Mouse (Mus musculus) liver, embryonic 18 days (tissue): ENCODE measurements around the gene Dcpp1. TPM values are rescaled to one million over a fixed set of nuclear protein-coding genes. Genes with fewer than 3 reads are reported as not detected.

Experiments used
- polyA plus RNA-seq: library from polyadenylated mRNA; depleted of rRNA; stranded (reverse); fragments of >200 nt; gene quantifications from 2 replicates; pipeline ENCODE4 v1.2.3, GENCODE M21; 2012; rRNA removed

Gene Dcpp1
- not detected in 2 replicates for polyA plus RNA-seq

GRCm38 (mm10) chr17:23880576-23880975 is at the start of gene Dcpp1, which contains the start of gene Dcpp2:
Dcpp1 (plus strand) TSS chr17:23880876.
Dcpp2 (plus strand) TSS chr17:23880880.

GRCm38 (mm10) chr17:23836006-23836575 is 44.6 kb upstream of the Dcpp1 start, which contains the start of gene Prss33:
Prss33 (minus strand) TSS chr17:23836056.

GRCm38 (mm10) chr17:23843812-23844273 is 36.8 kb upstream of the Dcpp1 start, which contains the start of the genes Prss32 and Prss41:
Prss32 (plus strand) TSS chr17:23843855.
Prss41 (minus strand) TSS chr17:23844172.

GRCm38 (mm10) chr17:23867756-23868155 is 12.9 kb upstream of the Dcpp1 start, which contains the start of gene Prss21:
Prss21 (plus strand) TSS chr17:23868056.

GRCm38 (mm10) chr17:23917158-23917557 is 36.5 kb downstream of the Dcpp1 start, which contains the start of gene Dcpp3:
Dcpp3 (plus strand) TSS chr17:23917458.

Other genes with a start within 250 kb of the Dcpp1 start
- 1.1 and 1.3 TPM in 2 replicates for gene Mmp25, start 235.6 kb upstream of the Dcpp1 start, polyA plus RNA-seq
- 0.07 and 0.11 TPM in 2 replicates for gene Bicdl2, start 220.4 kb upstream of the Dcpp1 start, polyA plus RNA-seq
- gene Hcfc1r1, start 207.3 kb upstream of the Dcpp1 start, polyA plus RNA-seq, result 15.2 and 19.3 TPM in 2 replicates
- 12.8 and 12.9 TPM in 2 replicates for gene Thoc6, start 207.0 kb upstream of the Dcpp1 start, polyA plus RNA-seq
- 4.9 TPM in 2 replicates for gene Tnfrsf12a, start 203.4 kb upstream of the Dcpp1 start, polyA plus RNA-seq
- gene Cldn6, start 201.6 kb upstream of the Dcpp1 start, polyA plus RNA-seq, result 2.8 and 3.0 TPM in 2 replicates
- gene Cldn9, start 196.8 kb upstream of the Dcpp1 start, polyA plus RNA-seq, result 0.05 TPM in 2 replicates
- gene 1520401A03Rik, start 158.1 kb upstream of the Dcpp1 start, polyA plus RNA-seq, result 0.02 and 0.05 TPM in 2 replicates
- 15.3 and 19.6 TPM in 2 replicates for gene Pkmyt1, start 154.5 kb upstream of the Dcpp1 start, polyA plus RNA-seq
- gene Paqr4, start 140.0 kb upstream of the Dcpp1 start, polyA plus RNA-seq, result 2.7 and 3.4 TPM in 2 replicates
- gene Kremen2, start 135.0 kb upstream of the Dcpp1 start, polyA plus RNA-seq, result not detected in 2 replicates
- 5.5 and 5.8 TPM in 2 replicates for gene Flywch1, start 109.3 kb upstream of the Dcpp1 start, polyA plus RNA-seq
- gene Flywch2, start 94.8 kb upstream of the Dcpp1 start, polyA plus RNA-seq, result 1.1 and 1.3 TPM in 2 replicates
- 98.2 and 129 TPM in 2 replicates for gene Srrm2, start 90.3 kb upstream of the Dcpp1 start, polyA plus RNA-seq
- 283 and 284 TPM in 2 replicates for gene Elob, start 51.7 kb upstream of the Dcpp1 start, polyA plus RNA-seq
- not detected in 2 replicates for gene Prss33, start 44.8 kb upstream of the Dcpp1 start, polyA plus RNA-seq
- not detected in 2 replicates for gene Prss32, start 37.0 kb upstream of the Dcpp1 start, polyA plus RNA-seq
- gene Prss41, start 36.7 kb upstream of the Dcpp1 start, polyA plus RNA-seq, result 0.14 and 0.19 TPM in 2 replicates
- not detected in 2 replicates for gene Prss21, start 12.8 kb upstream of the Dcpp1 start, polyA plus RNA-seq
- gene Dcpp2, start within 50 bp of the Dcpp1 start, polyA plus RNA-seq, result not detected in 2 replicates
- gene Dcpp3, start 36.6 kb downstream of the Dcpp1 start, polyA plus RNA-seq, result not detected in 2 replicates
- not detected in 2 replicates for gene Sbp, start 60.8 kb downstream of the Dcpp1 start, polyA plus RNA-seq
- gene Sbpl, start 74.4 kb downstream of the Dcpp1 start, polyA plus RNA-seq, result not detected in 2 replicates
- 0.14 and 0.16 TPM in 2 replicates for gene Prss30, start 99.7 kb downstream of the Dcpp1 start, polyA plus RNA-seq
- not detected in 2 replicates for gene Prss22, start 117.2 kb downstream of the Dcpp1 start, polyA plus RNA-seq
- not detected in 2 replicates for gene Prss27, start 157.3 kb downstream of the Dcpp1 start, polyA plus RNA-seq
- gene Kctd5, start 192.6 kb downstream of the Dcpp1 start, polyA plus RNA-seq, result 7.4 and 7.8 TPM in 2 replicates